Mouse (Mus musculus): ENCODE measurements around the gene Myom1. TPM values are rescaled to one million over a fixed set of nuclear protein-coding genes. Genes with fewer than 3 reads are reported as not detected.

The Myom1 gene
- total RNA-seq, 2 experiments from 2014 or later, result 2.3 to 3.7 TPM

DNA sequence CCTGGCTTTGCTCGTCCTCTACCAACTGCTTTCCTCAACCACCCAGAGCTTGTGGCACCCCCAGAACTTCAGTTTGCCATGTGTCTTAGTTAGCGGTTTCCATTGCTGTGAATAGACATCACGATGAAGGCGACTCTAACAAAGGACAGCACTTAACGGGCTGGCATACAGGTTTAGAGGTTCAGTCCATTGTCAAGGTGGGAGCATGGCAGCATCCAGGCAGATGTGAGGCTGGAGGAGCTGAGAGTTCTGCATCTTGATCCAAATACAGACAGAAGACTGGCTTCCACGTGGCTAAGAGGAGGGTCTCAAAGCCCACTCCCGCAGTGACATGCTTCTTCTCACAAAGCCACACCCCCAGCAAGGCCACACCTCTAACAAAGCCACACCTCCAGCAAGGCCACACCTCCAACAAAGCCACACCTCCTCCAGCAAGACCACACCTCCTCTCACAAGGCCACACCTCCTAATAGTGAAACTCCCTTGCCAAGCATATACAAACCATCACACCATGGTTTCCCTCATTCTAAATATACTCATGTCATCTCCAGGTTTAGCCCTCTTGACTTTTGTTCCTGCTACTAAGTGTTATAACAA is 8.3 kb downstream of the Myom1 start:
- intact Hi-C loops (cut with DNase I), result no loop called here
- no peak for DNase-seq (ENCODE audit: low spot score in 2 of 2)

DNA sequence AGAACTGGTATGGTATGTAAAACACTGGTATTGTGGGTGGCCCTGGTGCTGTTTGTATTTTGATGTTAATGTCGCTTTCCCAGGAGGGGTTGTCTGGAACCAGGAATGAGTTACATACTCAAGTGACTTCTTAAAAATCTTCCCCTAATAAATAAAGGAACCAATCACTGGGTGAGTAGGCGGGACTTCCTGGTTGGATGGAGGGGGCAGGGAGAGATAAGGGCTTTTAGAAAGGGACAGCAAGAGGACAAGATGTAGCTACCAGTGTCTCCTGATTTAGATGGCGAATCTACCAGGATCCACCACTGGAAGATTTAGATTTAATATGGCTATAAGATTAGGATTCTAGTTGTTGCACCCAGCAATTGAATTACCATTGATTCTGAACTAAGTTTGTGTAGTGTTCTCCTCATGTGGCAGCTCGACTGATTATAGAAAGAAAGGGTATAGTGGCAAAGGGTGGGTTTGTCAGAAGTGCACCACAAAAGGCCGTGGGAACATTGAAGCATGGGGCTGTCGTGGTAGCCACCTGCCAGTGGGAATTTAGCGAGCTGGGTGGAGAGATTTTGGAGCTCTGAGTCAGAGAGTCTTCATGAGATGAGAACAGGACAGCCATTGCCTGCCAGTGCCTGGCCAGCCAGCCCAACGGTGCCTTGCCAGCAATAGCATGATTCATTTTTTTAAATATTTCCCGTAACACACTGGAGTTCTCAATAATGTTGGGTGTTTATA is 9.7 kb downstream of the Myom1 start:
- intact Hi-C loops (cut with DNase I), result no loop called here
- DNase-seq (ENCODE audit: low spot score in 2 of 2), result no peak

DNA sequence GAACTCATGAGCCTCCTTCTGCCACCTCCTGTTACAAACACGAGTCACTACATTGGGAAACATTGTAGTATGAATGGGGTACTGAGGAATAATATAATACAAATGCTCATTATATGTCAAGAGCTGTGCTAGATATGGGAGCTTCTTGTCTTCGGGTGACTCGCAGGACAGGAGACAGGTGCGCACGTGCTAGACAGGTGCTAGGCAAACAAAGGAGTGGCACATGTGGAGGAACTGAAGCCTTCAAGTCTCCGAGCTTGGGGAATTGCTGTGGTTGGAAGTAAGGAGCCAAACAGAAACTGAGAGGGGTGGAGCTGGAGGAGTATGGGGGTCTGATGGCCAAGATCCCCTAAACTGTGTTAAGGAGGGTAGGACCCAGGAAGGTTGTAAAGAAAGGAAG is 10.7 kb downstream of the Myom1 start:
- intact Hi-C loops (cut with DNase I), result no loop called here
- DNase-seq (ENCODE audit: low spot score in 2 of 2), result no peak

DNA sequence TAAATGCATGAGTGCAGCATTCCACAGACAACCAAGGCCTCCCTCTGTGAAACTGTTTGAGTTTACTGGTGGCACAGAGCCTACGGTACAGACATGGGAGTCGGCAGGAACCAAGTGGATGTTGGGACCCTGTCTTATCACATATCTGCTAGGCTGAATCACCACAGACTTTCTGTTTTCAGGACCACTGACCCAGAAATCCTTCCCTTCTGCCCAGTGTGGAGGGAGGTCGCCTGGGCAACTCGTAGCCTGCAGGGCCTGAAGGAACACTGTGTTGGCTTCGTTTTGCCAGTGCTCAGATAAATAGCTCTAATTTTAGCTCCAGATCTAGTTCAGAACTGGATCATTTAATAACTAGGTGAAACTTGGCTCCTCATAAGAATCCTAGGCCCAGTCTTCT is 12.5 kb downstream of the Myom1 start:
- intact Hi-C loops (cut with DNase I), result no loop called here
- no peak for DNase-seq (ENCODE audit: low spot score in 2 of 2)

DNA sequence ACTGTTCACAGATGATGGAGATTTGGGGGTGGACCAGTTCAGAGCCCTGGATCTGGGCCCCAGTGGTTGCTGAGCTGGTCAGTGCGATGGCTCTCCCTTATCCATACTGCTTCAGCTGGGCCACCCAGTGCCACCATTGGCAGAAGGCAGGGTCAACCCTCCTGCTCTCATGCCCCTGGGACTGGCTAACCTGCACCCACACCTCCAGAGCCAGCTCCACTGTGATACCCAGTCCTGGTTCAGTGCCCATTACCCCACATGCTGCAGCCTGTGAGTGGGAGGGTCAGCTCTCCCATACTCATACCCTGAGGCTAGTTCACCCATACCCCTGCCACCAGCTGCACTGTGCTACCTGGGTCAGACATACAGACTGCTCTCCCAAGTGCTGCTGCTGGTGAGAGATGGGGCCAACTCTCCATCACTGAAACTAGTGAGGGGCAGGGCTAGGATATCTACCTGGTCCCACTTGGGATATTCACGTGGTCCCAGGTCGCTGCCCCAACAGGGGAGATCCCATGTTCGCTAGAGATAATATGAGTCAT is 15.1 kb downstream of the Myom1 start:
- intact Hi-C loops (cut with DNase I), result no loop called here
- no peak for DNase-seq (ENCODE audit: low spot score in 2 of 2)

DNA sequence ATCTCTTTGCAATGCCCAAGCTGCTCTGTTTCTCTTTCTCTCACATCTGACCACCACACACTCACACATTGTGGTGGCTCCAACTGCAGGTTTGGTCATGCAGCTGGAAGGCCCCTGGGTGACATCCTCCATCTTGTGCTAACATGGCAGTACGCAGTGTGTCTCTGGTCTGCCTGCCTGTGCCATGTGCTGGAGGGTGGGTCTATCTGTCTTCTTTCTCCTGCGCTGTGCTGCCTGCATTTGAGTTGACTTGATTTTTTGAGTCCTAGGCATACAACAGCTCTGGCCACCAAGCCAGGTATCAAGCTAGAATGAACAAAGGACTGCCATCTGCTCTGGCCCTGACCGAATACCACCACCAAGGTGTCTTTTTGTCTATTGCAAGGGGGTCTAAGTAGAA is 15.7 kb downstream of the Myom1 start:
- DNase-seq (ENCODE audit: low spot score in 2 of 2), result no peak
- intact Hi-C loops (cut with DNase I), result no loop called here

DNA sequence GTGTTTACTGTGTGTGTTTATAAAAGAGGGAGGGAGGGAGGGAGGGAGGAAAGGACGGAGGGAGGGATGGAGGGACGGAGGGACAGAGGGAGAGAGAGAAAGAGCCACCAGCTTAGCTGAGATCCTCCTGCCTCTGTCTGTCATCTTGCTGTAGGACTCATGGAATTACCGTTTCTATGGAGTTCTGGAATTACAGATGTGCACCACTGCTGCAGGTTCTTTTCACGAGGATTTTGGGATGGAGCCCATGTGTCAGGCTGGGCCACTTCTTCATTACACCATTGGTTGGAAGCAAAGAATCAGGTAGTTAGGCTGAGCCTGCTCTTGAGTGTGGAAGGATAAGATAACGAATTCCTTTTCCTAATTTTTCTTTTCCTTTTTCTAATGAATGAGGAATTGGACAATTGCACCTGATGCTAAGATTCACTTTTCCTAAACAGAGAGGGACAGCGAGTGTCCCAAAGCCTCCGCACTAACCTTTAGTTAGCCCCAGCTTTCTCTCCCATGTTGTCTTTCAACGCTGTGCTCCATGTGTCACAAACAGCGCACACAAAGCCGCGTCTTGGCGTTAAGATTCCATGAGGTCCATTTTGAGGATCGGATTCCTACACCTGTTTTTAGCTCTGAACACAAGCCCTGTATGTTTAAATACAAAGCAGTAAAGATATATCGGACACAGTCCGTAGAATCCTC is 16.3 kb downstream of the Myom1 start:
- intact Hi-C loops (cut with DNase I), result no loop called here

DNA sequence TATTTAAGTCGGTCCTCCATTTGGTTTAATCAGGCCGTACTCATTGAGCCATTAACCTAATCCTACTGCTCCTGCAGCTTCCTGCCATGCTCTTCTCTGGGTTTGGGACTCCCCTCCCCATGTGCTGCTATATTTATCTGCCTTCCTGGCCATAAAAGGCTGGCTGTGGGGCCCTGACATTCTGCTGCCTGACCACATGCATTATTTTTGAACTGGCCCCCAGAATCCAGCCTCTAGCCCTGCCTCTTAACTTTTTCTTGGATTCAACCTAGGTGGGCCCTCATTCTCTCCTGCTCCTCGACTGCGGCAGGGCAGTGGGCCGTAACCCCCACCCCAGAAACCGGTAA is 16.8 kb downstream of the Myom1 start:
- intact Hi-C loops (cut with DNase I), result no loop called here
- DNase-seq (ENCODE audit: low spot score in 2 of 2), result no peak

More for the DNA sequence above, 16.3 kb downstream of the Myom1 start:
- no peak for DNase-seq (ENCODE audit: low spot score in 2 of 2)

DNA sequence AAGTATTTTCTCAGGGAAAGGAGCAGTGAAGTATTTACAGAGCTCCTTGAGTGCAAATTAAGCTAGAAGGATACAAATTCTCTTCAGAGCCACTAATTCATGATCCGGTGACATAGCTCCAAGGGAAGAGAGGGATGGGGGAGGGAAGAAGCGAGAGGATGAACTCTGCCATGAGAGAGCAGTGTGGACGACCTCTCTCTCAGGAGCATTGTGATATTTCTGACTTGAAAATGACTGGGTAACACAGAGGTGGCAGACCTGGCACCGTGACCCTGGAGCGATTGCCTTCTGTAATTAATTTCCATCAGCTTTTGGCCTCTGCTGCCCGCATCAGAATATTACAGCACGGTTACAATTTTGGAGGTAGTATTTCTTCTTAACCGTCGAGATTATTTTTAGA is 17.4 kb downstream of the Myom1 start:
- intact Hi-C loops (cut with DNase I), result no loop called here
- DNase-seq (ENCODE audit: low spot score in 2 of 2), result no peak

DNA sequence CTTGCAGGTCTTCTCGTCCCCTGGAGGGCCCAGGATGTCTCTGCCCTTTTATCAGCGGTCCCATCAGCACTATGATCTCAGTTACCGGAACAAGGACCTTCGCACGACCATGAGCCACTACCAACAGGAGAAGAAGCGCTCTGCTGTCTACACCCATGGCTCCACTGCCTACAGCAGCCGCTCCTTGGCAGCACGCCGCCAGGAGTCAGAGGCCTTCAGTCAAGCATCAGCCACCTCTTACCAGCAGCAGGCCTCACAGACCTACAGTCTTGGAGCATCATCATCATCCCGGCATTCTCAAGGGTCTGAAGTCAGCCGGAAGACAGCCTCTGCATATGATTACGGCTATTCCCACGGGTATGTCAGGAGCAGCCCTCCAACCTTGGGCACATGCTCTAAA is 20.4 kb downstream of the Myom1 start:
- intact Hi-C loops (cut with DNase I), result no loop called here
- DNase-seq (ENCODE audit: low spot score in 2 of 2), result no peak

DNA sequence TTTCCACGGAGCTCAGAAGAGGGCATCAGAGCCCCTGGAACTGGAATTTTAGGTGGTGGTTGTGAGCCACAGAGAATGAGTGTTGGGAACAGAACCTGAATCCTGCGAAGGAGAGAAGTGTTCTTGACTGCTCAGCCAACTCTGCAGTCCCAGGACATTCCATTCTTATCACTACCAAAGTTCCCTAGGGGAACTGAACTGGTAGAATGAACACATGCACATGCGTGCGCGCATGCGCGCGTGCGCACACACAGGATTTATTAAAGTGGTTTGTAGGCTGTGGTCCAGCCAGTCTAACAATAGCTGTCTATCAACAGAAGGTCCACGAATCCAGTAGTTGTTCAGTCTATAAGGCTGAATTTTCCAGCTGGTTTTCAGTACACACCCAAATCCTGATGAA is 21.6 kb downstream of the Myom1 start:
- no peak for DNase-seq (ENCODE audit: low spot score in 2 of 2)
- intact Hi-C loops (cut with DNase I), result no loop called here

DNA sequence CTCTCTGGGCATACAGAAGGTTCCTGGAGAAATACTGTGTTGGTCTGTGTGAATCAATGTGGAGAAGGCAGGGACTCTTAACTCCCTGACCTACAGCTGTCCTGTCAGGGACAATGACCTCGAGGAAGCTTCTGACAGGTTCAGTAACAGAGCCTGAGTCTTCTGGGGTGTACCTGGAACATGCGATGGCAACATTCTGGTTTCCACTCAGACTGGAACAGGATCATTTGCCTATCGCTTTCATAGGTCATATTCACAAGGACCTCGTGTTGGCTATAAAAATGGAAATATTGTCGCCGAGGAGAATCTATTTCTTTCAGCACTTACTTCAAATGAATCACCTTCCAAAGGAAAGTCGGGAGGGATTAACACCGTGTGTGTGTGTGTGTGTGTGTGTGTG is 23.5 kb downstream of the Myom1 start:
- DNase-seq (ENCODE audit: low spot score in 2 of 2), result no peak
- intact Hi-C loops (cut with DNase I), result no loop called here

DNA sequence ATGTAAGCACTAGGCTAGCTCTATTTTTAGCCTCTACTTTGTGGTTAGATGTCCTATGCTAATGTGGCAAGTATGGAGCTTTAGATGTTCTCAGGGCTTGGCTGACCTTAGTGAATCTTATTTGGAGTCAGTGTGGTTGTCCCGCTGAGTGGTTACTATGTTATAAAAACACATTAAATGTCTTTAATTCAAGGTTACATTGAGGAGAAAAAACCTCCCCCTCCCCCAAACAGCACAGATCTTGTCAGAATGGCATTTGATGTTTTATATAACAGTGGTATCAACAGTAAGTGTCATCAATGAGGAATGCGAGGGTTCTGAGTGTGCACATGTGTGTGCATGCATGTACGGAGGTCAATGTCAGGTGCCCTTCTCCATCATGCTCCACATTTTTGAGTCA is 24.8 kb downstream of the Myom1 start:
- intact Hi-C loops (cut with DNase I), result no loop called here

DNA sequence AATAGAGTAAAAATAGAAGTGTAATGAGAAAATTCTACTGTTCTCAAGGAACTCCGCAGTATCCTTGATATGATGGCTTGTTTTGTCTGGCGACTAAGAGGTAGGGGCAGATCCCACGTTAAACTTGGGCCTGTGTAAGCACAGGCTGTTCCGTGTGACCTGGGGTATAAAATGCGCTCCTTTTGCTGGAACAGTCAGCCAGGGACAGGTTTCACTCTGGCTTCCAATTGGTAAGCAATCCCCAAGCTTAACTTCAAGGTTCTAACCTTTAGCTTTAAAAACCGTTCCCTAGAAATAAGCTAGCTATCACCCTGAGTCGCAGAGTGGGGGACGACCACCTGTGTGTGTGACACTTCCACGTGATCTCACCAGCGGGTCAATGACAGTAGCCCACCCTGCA is 30.3 kb downstream of the Myom1 start:
- intact Hi-C loops (cut with DNase I), result no loop called here
- no peak for DNase-seq (ENCODE audit: low spot score in 2 of 2)

More for the DNA sequence above, 24.8 kb downstream of the Myom1 start:
- no peak for DNase-seq (ENCODE audit: low spot score in 2 of 2)

DNA sequence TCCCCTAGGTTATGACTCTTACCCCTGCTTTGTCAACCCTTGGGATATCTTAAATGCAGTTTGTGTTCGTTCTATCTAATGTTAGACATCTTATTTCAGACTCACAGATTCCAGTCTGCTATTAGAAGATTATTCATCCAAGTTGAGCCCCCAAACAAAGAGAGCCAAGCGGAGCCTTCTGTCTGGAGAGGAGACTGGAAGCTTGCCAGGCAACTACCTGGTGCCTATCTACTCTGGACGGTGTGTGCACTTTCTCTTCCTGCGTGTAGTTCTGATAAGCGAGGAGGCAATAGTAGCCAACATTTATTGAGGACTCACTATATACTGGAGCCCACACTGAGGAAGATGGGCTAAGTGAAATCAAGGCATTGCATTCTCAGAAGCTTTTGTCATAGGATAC is 32.0 kb downstream of the Myom1 start:
- intact Hi-C loops (cut with DNase I), result no loop called here
- DNase-seq (ENCODE audit: low spot score in 2 of 2), result no peak

DNA sequence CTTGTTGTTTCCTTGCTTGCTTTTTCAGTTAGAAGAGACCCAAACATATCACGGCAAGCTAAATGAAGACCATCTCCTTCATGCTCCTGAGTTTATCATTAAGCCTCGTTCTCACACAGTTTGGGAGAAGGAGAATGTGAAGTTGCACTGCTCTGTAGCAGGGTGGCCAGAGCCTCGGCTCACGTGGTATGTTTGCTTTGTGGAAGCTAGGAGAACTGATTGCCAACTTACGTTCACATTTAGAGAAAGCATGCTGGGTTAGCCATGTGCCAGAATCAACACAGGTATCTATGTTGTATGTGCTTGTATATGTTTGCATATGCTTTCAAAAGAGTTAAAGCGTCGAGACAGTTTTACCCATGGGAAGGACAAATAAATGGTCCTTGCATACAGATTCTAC is 34.8 kb downstream of the Myom1 start:
- intact Hi-C loops (cut with DNase I), result no loop called here
- DNase-seq (ENCODE audit: low spot score in 2 of 2), result no peak

DNA sequence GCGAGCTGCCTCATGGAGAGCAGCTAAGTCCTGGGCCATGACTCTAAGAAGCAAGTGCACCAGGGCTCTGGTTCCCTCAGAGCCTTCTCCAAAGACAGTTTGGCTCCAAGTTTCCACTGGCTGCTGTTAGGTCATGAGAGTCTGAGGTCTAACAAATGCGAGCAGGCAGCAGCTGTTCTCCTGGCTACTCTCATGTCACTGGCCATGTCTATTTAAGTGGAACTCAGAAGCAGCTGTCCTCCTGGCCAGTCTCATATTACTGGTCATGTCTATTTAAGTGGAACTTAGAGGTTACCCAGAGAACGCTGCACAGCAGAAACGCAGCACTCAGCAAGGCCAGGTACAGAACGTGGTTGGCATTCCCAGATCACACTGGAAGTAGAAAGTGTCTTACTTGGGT is 36.4 kb downstream of the Myom1 start:
- intact Hi-C loops (cut with DNase I), result no loop called here
- no peak for DNase-seq (ENCODE audit: low spot score in 2 of 2)

DNA sequence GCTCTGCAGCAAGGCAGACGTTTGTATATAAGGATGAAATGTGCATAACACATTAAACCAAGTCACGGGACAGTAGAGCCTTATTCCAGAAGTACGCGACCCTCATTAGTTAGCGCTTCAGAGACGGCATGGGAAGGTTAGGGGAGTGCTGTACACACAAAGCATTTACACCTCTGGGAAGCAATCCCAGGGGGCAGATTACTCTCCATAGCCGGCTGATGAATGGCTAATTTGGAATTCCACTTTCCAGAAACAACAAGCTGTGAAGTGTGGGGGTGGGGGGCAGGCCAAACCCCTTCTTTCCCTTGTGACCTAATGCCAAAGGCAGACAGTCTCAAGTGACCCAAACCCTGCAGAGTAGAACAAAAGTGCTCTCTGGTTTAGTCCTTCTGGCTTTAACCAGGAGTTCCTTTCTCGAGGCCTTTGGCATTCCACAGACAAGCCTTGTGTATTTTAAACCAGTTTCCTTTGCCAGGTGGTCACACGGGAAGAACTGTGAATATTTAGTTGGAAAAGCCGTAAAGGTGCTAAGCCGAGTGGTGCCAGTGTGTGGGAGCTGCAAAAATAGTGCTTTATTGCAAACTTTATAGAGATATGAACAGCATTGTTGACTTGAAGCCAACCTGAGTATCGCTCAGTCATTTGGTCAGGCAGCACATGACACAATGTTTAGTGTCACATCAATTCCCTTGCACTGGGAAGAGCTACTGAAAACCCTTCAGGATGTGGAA is 37.6 kb downstream of the Myom1 start:
- DNase-seq (ENCODE audit: low spot score in 2 of 2), result no peak
- intact Hi-C loops (cut with DNase I), result no loop called here

DNA sequence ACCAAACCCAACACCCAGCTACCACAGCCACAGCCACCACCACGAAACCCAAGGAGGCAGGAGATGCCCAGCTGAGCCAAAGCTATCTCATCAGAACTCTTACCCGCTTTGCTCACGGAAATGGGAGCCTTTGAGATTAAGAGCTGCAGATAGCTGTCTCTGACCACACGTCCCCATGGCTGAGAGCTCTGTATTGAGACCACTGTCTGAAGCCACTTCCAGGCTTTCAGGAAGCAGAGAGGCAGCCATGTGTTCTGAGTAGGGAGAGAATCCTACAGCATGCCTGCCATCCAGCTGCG is 38.1 kb downstream of the Myom1 start:
- intact Hi-C loops (cut with DNase I), result no loop called here
- DNase-seq (ENCODE audit: low spot score in 2 of 2), result no peak

DNA sequence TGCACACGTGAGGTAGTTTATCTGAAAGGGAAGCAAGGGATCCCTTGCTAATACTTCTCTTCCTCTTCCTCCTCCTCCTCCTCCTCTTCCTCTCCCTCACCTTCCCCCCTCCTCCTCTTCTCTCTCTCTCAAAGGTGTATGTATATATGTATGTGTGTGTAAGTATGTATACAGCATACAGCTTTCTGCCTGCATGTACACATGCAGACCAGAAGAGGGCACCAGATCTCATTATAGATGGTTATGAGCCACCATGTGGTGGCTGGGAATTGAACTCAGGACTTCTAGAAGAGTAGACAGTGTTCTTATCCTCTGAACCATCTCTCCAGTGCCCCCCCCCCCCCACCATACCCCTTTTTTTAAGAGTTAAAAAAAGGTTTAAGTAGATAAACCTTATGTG is 40.2 kb downstream of the Myom1 start:
- no peak for DNase-seq (ENCODE audit: low spot score in 2 of 2)
- intact Hi-C loops (cut with DNase I), result no loop called here

DNA sequence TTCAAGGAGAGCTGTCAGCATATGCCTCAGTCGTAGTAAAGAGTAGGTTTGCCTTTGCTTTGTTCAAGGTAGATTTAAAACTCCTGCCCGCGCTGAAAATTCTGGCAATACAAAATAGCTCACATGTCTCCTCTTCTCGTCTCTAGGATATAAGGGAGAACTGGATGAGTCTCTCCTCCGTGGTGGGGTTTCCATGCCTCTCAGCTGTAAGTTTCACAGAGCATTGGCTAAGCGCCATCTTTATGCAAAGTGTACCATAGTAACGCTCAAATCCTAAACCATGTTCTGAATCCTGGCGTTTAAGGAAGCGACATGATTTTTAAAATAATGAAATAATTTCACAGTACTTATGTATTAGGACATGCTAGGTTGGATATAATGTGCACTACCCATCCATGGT is 43.2 kb downstream of the Myom1 start:
- intact Hi-C loops (cut with DNase I), result no loop called here
- DNase-seq (ENCODE audit: low spot score in 2 of 2), result no peak

Data from left cerebral cortex, postnatal 36 days (tissue).